Mouse (Mus musculus): ENCODE data around the gene Klhl36. TPM values are rescaled to one million over a fixed set of nuclear protein-coding genes. Genes with fewer than 3 reads are reported as not detected.

Klhl36 gene
- polyA plus RNA-seq, 1 experiment from 2014 or later, result 12.9 TPM

DNA sequence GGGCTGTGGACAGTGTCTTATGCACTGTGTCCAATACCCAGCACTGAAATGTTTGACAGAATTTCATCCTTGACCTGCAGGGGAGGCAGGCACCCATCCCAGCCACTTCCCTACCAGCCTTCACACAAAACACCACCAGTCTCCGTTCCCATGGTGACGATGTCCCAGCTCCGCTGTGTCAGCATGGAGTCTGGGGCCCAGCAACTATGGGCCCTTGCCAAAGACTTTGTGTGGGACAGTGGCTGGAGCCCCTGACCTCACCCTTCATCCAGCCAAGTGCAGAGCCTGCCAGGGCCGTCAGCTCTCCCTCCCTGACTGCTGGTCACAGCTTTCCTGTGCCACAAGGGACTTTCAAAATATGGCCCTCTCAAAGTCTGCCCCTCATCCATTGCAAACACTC, 38.0 kb upstream of the Klhl36 start:
- WGBS, result 80% methylated on average over 4 of the region's 4 CpGs
- Histone ChIP-seq H3K9me3 (ENCODE audit: control insufficient read depth, low read length) (no peaks in the 10 kb centered on the region), H3K9ac (ENCODE audit: low read length) (no peak overlapping the region), H3K4me1 (replicated peaks; ENCODE audit: control insufficient read depth, insufficient read depth, low read length) (peaks cover 27% of the 10 kb centered on the region), H3K27me3 (replicated peaks; ENCODE audit: control insufficient read depth, insufficient read depth, low read length) (no peaks in the 10 kb centered on the region), H3K36me3 (ENCODE audit: control insufficient read depth, insufficient read depth, low read length) (peaks cover 23% of the 10 kb centered on the region), H3K4me3 (ENCODE audit: low read depth, low read length) (no peak overlapping the region), H3K4me2 (ENCODE audit: low read length) (no peak overlapping the region), H3K27ac (ENCODE audit: low read depth) (no peak overlapping the region)
- no peak for ATAC-seq (replicated peaks; ENCODE audit: low FRiP score, low TSS enrichment, low read depth)
- DNase-seq (ENCODE audit: low spot score), result no peak

DNA sequence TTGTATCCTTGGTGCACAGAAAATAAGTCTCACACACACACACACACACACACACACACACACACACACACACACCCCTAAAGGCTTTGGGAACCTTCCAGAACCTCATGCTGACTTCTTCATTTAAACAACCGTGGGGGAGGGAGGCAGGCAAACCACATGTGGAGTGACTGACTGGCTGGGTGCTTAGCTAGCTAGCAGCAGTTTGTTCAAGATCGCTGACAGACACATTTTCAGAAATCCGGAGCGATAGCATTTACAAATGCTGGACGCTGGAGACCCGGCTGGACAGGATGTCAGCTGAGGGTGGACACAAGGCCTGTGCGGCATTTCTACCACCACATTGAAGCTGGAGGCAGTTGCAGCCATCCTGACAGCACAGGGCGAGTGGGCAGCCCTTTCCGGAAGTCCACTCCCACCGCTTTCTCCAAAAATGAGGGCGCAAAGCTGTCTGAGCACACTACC, 37.2 kb upstream of the Klhl36 start:
- 0 out of 2 replicates have a peak overlapping the region, but pooled peaks have one; percentile 23 for H3K27ac ChIP-seq (ENCODE audit: low read depth)

GRCm38 (mm10) chr8:119825950-119826730, 35.9 kb upstream of the Klhl36 start:
- Histone ChIP-seq H3K4me1 (replicated peaks; ENCODE audit: control insufficient read depth, insufficient read depth, low read length) (peaks cover 48% of the 10 kb centered on the region), H3K27me3 (replicated peaks; ENCODE audit: control insufficient read depth, insufficient read depth, low read length) (no peaks in the 10 kb centered on the region), H3K4me2 (ENCODE audit: low read length) (no peak overlapping the region), H3K4me3 (ENCODE audit: low read depth, low read length) (no peak overlapping the region), H3K36me3 (ENCODE audit: control insufficient read depth, insufficient read depth, low read length) (peaks cover 12% of the 10 kb centered on the region), H3K9me3 (ENCODE audit: control insufficient read depth, low read length) (no peaks in the 10 kb centered on the region), H3K27ac (ENCODE audit: low read depth) (no peak overlapping the region), H3K9ac (ENCODE audit: low read length) (no peak overlapping the region)
- ATAC-seq (replicated peaks; ENCODE audit: low FRiP score, low TSS enrichment, low read depth) (no peak), DNase-seq (ENCODE audit: low spot score) (no peak)
- WGBS, result 78% methylated on average over 19 of the region's 19 CpGs

More for the DNA sequence above, 37.2 kb upstream of the Klhl36 start:
- peaks cover 21% of the 10 kb centered on the region for H3K36me3 ChIP-seq (ENCODE audit: control insufficient read depth, insufficient read depth, low read length)
- WGBS, result 69% methylated on average over 11 of the region's 11 CpGs
- H3K27me3 ChIP-seq (replicated peaks; ENCODE audit: control insufficient read depth, insufficient read depth, low read length), result no peaks in the 10 kb centered on the region
- H3K4me2 ChIP-seq (ENCODE audit: low read length), result no peak overlapping the region
- H3K4me3 ChIP-seq (ENCODE audit: low read depth, low read length), result no peak overlapping the region
- H3K9me3 ChIP-seq (ENCODE audit: control insufficient read depth, low read length), result no peaks in the 10 kb centered on the region
- peaks cover 35% of the 10 kb centered on the region for H3K4me1 ChIP-seq (replicated peaks; ENCODE audit: control insufficient read depth, insufficient read depth, low read length)
- ATAC-seq (replicated peaks; ENCODE audit: low FRiP score, low TSS enrichment, low read depth), result no peak
- no peak overlapping the region for H3K9ac ChIP-seq (ENCODE audit: low read length)
- no peak for DNase-seq (ENCODE audit: low spot score)

GRCm38 (mm10) chr8:119826982-119827381, 35.1 kb upstream of the Klhl36 start:
- WGBS, result 62% methylated on average over 5 of the region's 5 CpGs
- Histone ChIP-seq H3K4me3 (ENCODE audit: low read depth, low read length) (no peak overlapping the region), H3K36me3 (ENCODE audit: control insufficient read depth, insufficient read depth, low read length) (peaks cover 11% of the 10 kb centered on the region), H3K9me3 (ENCODE audit: control insufficient read depth, low read length) (no peaks in the 10 kb centered on the region), H3K9ac (ENCODE audit: low read length) (no peak overlapping the region), H3K4me1 (replicated peaks; ENCODE audit: control insufficient read depth, insufficient read depth, low read length) (peaks cover 56% of the 10 kb centered on the region), H3K27me3 (replicated peaks; ENCODE audit: control insufficient read depth, insufficient read depth, low read length) (no peaks in the 10 kb centered on the region), H3K27ac (ENCODE audit: low read depth) (no peak overlapping the region), H3K4me2 (ENCODE audit: low read length) (no peak overlapping the region)
- ATAC-seq (replicated peaks; ENCODE audit: low FRiP score, low TSS enrichment, low read depth), result no peak
- DNase-seq (ENCODE audit: low spot score), result no peak

GRCm38 (mm10) chr8:119827721-119828153, 34.3 kb upstream of the Klhl36 start:
- H3K4me2 ChIP-seq (ENCODE audit: low read length), result no peak overlapping the region
- peak overlapping the region; percentile 51; the same call in 1 of the 2 replicates for H3K27ac ChIP-seq (ENCODE audit: low read depth)
- ATAC-seq (replicated peaks; ENCODE audit: low FRiP score, low TSS enrichment, low read depth) (no peak), DNase-seq (ENCODE audit: low spot score) (no peak)
- no peak overlapping the region for H3K9ac ChIP-seq (ENCODE audit: low read length)
- H3K36me3 ChIP-seq (ENCODE audit: control insufficient read depth, insufficient read depth, low read length), result peaks cover 3% of the 10 kb centered on the region
- peaks cover 64% of the 10 kb centered on the region for H3K4me1 ChIP-seq (replicated peaks; ENCODE audit: control insufficient read depth, insufficient read depth, low read length)
- H3K27me3 ChIP-seq (replicated peaks; ENCODE audit: control insufficient read depth, insufficient read depth, low read length), result no peaks in the 10 kb centered on the region
- WGBS, result 36% methylated on average over 4 of the region's 4 CpGs
- H3K9me3 ChIP-seq (ENCODE audit: control insufficient read depth, low read length), result no peaks in the 10 kb centered on the region
- no peak overlapping the region for H3K4me3 ChIP-seq (ENCODE audit: low read depth, low read length)

DNA sequence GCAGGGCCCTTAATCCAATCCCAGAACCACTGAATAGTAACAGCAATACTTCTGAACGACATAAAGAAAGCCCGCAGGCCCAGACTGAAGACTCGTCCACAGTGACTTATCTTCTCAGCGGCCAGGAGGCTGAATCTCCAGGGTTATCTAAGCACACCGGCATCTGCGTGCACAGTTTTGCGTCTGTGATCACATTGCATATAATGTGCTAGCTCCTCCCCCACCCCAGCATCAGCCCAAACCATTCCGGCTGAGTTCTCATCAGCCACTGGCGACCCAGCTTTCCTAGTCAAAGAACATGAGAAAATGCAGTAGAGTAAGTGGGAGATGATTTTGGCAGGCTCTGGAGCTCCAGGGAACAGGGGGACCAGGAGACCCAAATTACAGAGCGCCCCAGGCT, 33.1 kb upstream of the Klhl36 start:
- no peak for DNase-seq (ENCODE audit: low spot score)
- Histone ChIP-seq H3K4me2 (ENCODE audit: low read length) (no peak overlapping the region), H3K4me1 (replicated peaks; ENCODE audit: control insufficient read depth, insufficient read depth, low read length) (peaks cover 73% of the 10 kb centered on the region), H3K9me3 (ENCODE audit: control insufficient read depth, low read length) (no peaks in the 10 kb centered on the region), H3K27me3 (replicated peaks; ENCODE audit: control insufficient read depth, insufficient read depth, low read length) (no peaks in the 10 kb centered on the region), H3K36me3 (ENCODE audit: control insufficient read depth, insufficient read depth, low read length) (no peaks in the 10 kb centered on the region; the same call in 1 of the 2 replicates), H3K27ac (ENCODE audit: low read depth) (no peak overlapping the region), H3K4me3 (ENCODE audit: low read depth, low read length) (no peak overlapping the region), H3K9ac (ENCODE audit: low read length) (no peak overlapping the region)
- WGBS, result 67% methylated on average over 10 of the region's 10 CpGs
- ATAC-seq (replicated peaks; ENCODE audit: low FRiP score, low TSS enrichment, low read depth), result no peak

DNA sequence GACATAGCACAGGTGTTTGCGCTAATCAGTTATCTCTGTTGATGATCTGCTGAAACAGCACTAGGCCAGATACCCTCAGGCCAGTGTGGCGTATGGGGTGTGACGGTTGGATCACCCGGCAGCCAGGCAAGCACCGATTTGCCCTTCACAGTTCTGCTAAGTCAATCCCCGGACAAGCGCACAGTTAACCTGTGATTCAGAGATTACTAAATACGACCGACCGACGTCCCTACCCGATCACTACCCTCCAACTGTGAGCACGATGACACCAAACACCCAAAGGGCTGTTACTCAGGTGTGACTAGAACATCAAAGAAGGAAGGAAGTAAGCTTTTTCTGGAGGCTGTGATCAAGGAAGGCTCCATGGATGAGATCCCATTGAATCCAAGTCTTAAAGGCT, 32.6 kb upstream of the Klhl36 start:
- 76% methylated on average over 13 of the region's 13 CpGs for WGBS
- Histone ChIP-seq H3K9ac (ENCODE audit: low read length) (no peak overlapping the region), H3K4me2 (ENCODE audit: low read length) (no peak overlapping the region), H3K36me3 (ENCODE audit: control insufficient read depth, insufficient read depth, low read length) (no peaks in the 10 kb centered on the region), H3K27me3 (replicated peaks; ENCODE audit: control insufficient read depth, insufficient read depth, low read length) (no peaks in the 10 kb centered on the region), H3K4me3 (ENCODE audit: low read depth, low read length) (no peak overlapping the region), H3K9me3 (ENCODE audit: control insufficient read depth, low read length) (no peaks in the 10 kb centered on the region), H3K4me1 (replicated peaks; ENCODE audit: control insufficient read depth, insufficient read depth, low read length) (peaks cover 73% of the 10 kb centered on the region), H3K27ac (ENCODE audit: low read depth) (no peak overlapping the region)
- ATAC-seq (replicated peaks; ENCODE audit: low FRiP score, low TSS enrichment, low read depth), result no peak
- DNase-seq (ENCODE audit: low spot score), result no peak

- ATAC-seq (replicated peaks; ENCODE audit: low FRiP score, low TSS enrichment, low read depth) (no peak), DNase-seq (ENCODE audit: low spot score) (no peak)
- 47% methylated on average over 16 of the region's 16 CpGs for WGBS
- no peak overlapping the region for H3K4me3 ChIP-seq (ENCODE audit: low read depth, low read length)
- H3K9me3 ChIP-seq (ENCODE audit: control insufficient read depth, low read length), result no peaks in the 10 kb centered on the region
- no peak overlapping the region for H3K9ac ChIP-seq (ENCODE audit: low read length)
- peak overlapping the region; percentile 87; the same call in 1 of the 2 replicates for H3K27ac ChIP-seq (ENCODE audit: low read depth)
- H3K27me3 ChIP-seq (replicated peaks; ENCODE audit: control insufficient read depth, insufficient read depth, low read length), result no peaks in the 10 kb centered on the region
- H3K36me3 ChIP-seq (ENCODE audit: control insufficient read depth, insufficient read depth, low read length), result peaks cover 4% of the 10 kb centered on the region; the same call in 1 of the 2 replicates
- H3K4me1 ChIP-seq (replicated peaks; ENCODE audit: control insufficient read depth, insufficient read depth, low read length), result peaks cover 73% of the 10 kb centered on the region
- no peak overlapping the region for H3K4me2 ChIP-seq (ENCODE audit: low read length)
Observed at GRCm38 (mm10) chr8:119829870-119830580, 32.0 kb upstream of the Klhl36 start.

Data from intestine, embryonic 14.5 days (tissue).